Comparison of ENCODE assay signal across 20 mouse cellular contexts in the genomic region with DNA sequence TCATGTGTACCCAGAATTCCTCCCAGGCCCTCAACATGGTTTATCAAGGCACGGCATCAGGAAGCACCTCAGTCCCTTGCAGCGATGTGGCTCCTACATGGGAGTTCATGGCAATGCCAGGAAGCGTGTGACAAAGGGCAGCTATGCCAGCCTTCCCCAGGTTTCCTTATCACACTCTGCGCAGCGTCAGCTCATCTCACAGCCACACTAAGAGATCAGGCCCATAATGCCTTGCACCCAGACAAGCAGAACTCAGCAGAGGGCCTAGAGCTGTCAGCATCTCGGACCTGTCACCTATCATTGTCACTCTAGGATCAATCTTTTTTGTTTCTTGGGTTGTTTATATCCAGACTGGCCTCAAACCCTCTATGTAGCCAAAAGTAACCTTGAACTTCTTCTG. TPM values are rescaled to one million over a fixed set of nuclear protein-coding genes. Genes with fewer than 3 reads are reported as not detected.
DNase-seq lines count a peak whose midpoint lies in the region; ATAC-seq lines count a peak whose summit lies in the region.
"Had no signal": no experiment of that assay in that cellular context is flagged by ENCODE, and none has a peak within 500 bp of the region (broad histone marks: within the 10 kb centered on the region; RNA-seq: fewer than 3 reads in every experiment).

No protein-coding gene starts in this region.

- H3K36me3 ChIP-seq in midbrain, embryonic 11.5 days (ENCODE audit: control insufficient read depth, insufficient read depth, low read length), result no peaks in the 10 kb centered on the region
- no peaks in the 10 kb centered on the region for H3K36me3 ChIP-seq in midbrain, embryonic 15.5 days (replicated peaks)
- H3K36me3 ChIP-seq in liver, embryonic 12.5 days, result peaks cover 59% of the 10 kb centered on the region
- H3K36me3 ChIP-seq in liver, embryonic 16.5 days (ENCODE audit: control insufficient read depth, insufficient read depth), result peaks cover 14% of the 10 kb centered on the region; the same call in 1 of the 2 replicates
- no peaks in the 10 kb centered on the region for H3K36me3 ChIP-seq in intestine, embryonic 16.5 days (ENCODE audit: control insufficient read depth, insufficient read depth, low read length)
- H3K36me3 ChIP-seq: forebrain, embryonic 15.5 days; heart, embryonic 10.5 days had no signal

- peaks cover 4% of the 10 kb centered on the region; the same call in 1 of the 2 replicates for H3K4me1 ChIP-seq in midbrain, embryonic 11.5 days (ENCODE audit: control insufficient read depth, insufficient read depth, low read length)
- H3K4me1 ChIP-seq in midbrain, embryonic 15.5 days, result no peaks in the 10 kb centered on the region
- H3K4me1 ChIP-seq in liver, embryonic 12.5 days, result peaks cover 86% of the 10 kb centered on the region
- peaks cover 58% of the 10 kb centered on the region for H3K4me1 ChIP-seq in liver, embryonic 16.5 days (ENCODE audit: control insufficient read depth, low read depth, low read length)
- H3K4me1 ChIP-seq in intestine, embryonic 16.5 days (ENCODE audit: control insufficient read depth, insufficient read depth, low read length), result no peaks in the 10 kb centered on the region
- H3K4me1 ChIP-seq: embryonic facial prominence, embryonic 13.5 days; forebrain, embryonic 15.5 days; hindbrain, embryonic 13.5 days had no signal

- no peaks in the 10 kb centered on the region for H3K9me3 ChIP-seq in midbrain, embryonic 11.5 days (ENCODE audit: control insufficient read depth, low read length)
- H3K9me3 ChIP-seq in midbrain, embryonic 15.5 days, result no peaks in the 10 kb centered on the region
- H3K9me3 ChIP-seq in liver, embryonic 12.5 days (replicated peaks), result no peaks in the 10 kb centered on the region
- no peaks in the 10 kb centered on the region for H3K9me3 ChIP-seq in liver, embryonic 16.5 days (replicated peaks; ENCODE audit: control insufficient read depth, low read length)
- no peaks in the 10 kb centered on the region for H3K9me3 ChIP-seq in intestine, embryonic 16.5 days (ENCODE audit: control insufficient read depth, low read length)
- H3K9me3 ChIP-seq: embryonic facial prominence, embryonic 13.5 days; forebrain, embryonic 15.5 days; heart, embryonic 10.5 days; hindbrain, embryonic 13.5 days had no signal

- no peak overlapping the region for H3K4me3 ChIP-seq in midbrain, embryonic 11.5 days (ENCODE audit: low read depth, low read length)
- H3K4me3 ChIP-seq in midbrain, embryonic 15.5 days, result no peak overlapping the region
- no peak overlapping the region for H3K4me3 ChIP-seq in liver, embryonic 12.5 days
- H3K4me3 ChIP-seq in liver, embryonic 16.5 days (ENCODE audit: low read depth, low read length), result no peak overlapping the region
- no peak overlapping the region for H3K4me3 ChIP-seq in intestine, embryonic 16.5 days (ENCODE audit: low read length)
- H3K4me3 ChIP-seq: embryonic facial prominence, embryonic 13.5 days; forebrain, embryonic 15.5 days; heart, embryonic 10.5 days; hindbrain, embryonic 13.5 days had no signal

- H3K27me3 ChIP-seq in midbrain, embryonic 11.5 days (ENCODE audit: control insufficient read depth, insufficient read depth, low read length), result no peaks in the 10 kb centered on the region
- H3K27me3 ChIP-seq in midbrain, embryonic 15.5 days (replicated peaks), result no peaks in the 10 kb centered on the region
- no peaks in the 10 kb centered on the region for H3K27me3 ChIP-seq in liver, embryonic 12.5 days (replicated peaks)
- no peaks in the 10 kb centered on the region for H3K27me3 ChIP-seq in liver, embryonic 16.5 days (ENCODE audit: control insufficient read depth, insufficient read depth, low read depth, low read length)
- no peaks in the 10 kb centered on the region for H3K27me3 ChIP-seq in intestine, embryonic 16.5 days (replicated peaks; ENCODE audit: control insufficient read depth, insufficient read depth, low read length)
- H3K27me3 ChIP-seq: embryonic facial prominence, embryonic 13.5 days; forebrain, embryonic 15.5 days; hindbrain, embryonic 13.5 days had no signal

- no peak overlapping the region for H3K9ac ChIP-seq in midbrain, embryonic 11.5 days (ENCODE audit: low read length)
- no peak overlapping the region for H3K9ac ChIP-seq in midbrain, embryonic 15.5 days
- H3K9ac ChIP-seq in liver, embryonic 12.5 days, result no peak overlapping the region
- no peak overlapping the region for H3K9ac ChIP-seq in liver, embryonic 16.5 days (ENCODE audit: low read depth, low read length)
- H3K9ac ChIP-seq in intestine, embryonic 16.5 days (ENCODE audit: low read depth, low read length), result no peak overlapping the region
- H3K9ac ChIP-seq: embryonic facial prominence, embryonic 13.5 days; forebrain, embryonic 15.5 days; hindbrain, embryonic 13.5 days had no signal

- H3K4me2 ChIP-seq in midbrain, embryonic 11.5 days, result no peak overlapping the region
- no peak overlapping the region for H3K4me2 ChIP-seq in midbrain, embryonic 15.5 days
- no peak overlapping the region for H3K4me2 ChIP-seq in liver, embryonic 12.5 days
- peak overlapping the region; percentile 7; the same call in 1 of the 2 replicates for H3K4me2 ChIP-seq in liver, embryonic 16.5 days (ENCODE audit: low read depth, low read length)
- no peak overlapping the region for H3K4me2 ChIP-seq in intestine, embryonic 16.5 days (ENCODE audit: low read depth, low read length)
- H3K4me2 ChIP-seq: embryonic facial prominence, embryonic 13.5 days; forebrain, embryonic 15.5 days; hindbrain, embryonic 13.5 days had no signal

- no peak overlapping the region for H3K27ac ChIP-seq in midbrain, embryonic 11.5 days (ENCODE audit: low read depth, low read length)
- no peak overlapping the region for H3K27ac ChIP-seq in midbrain, embryonic 15.5 days
- H3K27ac ChIP-seq in liver, embryonic 12.5 days, result peak overlapping the region; percentile 55; the same call in 1 of the 2 replicates
- H3K27ac ChIP-seq in liver, embryonic 16.5 days (ENCODE audit: low read length), result peak overlapping the region; percentile 50
- H3K27ac ChIP-seq in intestine, embryonic 16.5 days (ENCODE audit: low read length), result no peak overlapping the region
- H3K27ac ChIP-seq: embryonic facial prominence, embryonic 13.5 days; forebrain, embryonic 15.5 days; heart, embryonic 10.5 days; hindbrain, embryonic 13.5 days; hindbrain, postnatal 0 days had no signal

- no peak for ATAC-seq in midbrain, embryonic 11.5 days (ENCODE audit: low FRiP score)
- ATAC-seq in midbrain, embryonic 15.5 days (replicated peaks), result no peak
- ATAC-seq in liver, embryonic 12.5 days, result peak; percentile 60
- ATAC-seq in liver, embryonic 16.5 days (ENCODE audit: low read depth), result peak; percentile 57
- no peak for ATAC-seq in intestine, embryonic 16.5 days
- ATAC-seq: forebrain, embryonic 15.5 days; hindbrain, postnatal 0 days had no signal

- WGBS in midbrain, embryonic 11.5 days, result 92% methylated on average over 6 of the region's 6 CpGs
- 94% methylated on average over 6 of the region's 6 CpGs for WGBS in midbrain, embryonic 15.5 days
- WGBS in liver, embryonic 12.5 days (ENCODE audit: insufficient replicate concordance), result 62% methylated on average over 6 of the region's 6 CpGs
- WGBS in liver, embryonic 16.5 days (ENCODE audit: insufficient replicate concordance), result 43% methylated on average over 6 of the region's 6 CpGs
- 85% methylated on average over 6 of the region's 6 CpGs for WGBS in intestine, embryonic 16.5 days

- DNase-seq in midbrain, embryonic 11.5 days (ENCODE audit: low spot score, missing footprints), result peak; percentile 14
- no peak for DNase-seq in ovary, adult 18-20 months (ENCODE audit: low spot score)
- no peak for DNase-seq in left cerebral cortex, adult 9 months (ENCODE audit: low spot score in 2 of 2)
- DNase-seq: adrenal gland, adult 8-10 months; cerebellum, adult 11-12 months; cerebellum, adult 9-10 months; cerebellum, postnatal 25 days; gastrocnemius, postnatal 10 days; heart, adult 18-20 months; heart, postnatal 10 days; heart, postnatal 4 days had no signal

RNA-seq across cellular contexts. Expression of gene Rab43, which starts 12.4 kb away (rescaled TPM):
- polyA plus RNA-seq in midbrain, embryonic 11.5 days (2014; fragmentation: Nextera tagmentation; extraction: Ambion mirVana), result 7.7 and 8.0 TPM in 2 replicates
- polyA plus RNA-seq in midbrain, embryonic 15.5 days (2015; fragmentation: Nextera tagmentation; extraction: Ambion mirVana), result 10.2 and 12.6 TPM in 2 replicates
- polyA plus RNA-seq in liver, embryonic 12.5 days (2016; fragmentation: Nextera tagmentation; extraction: Ambion mirVana), result 28.6 and 30.5 TPM in 2 replicates
- 32.4 and 34.8 TPM in 2 replicates for polyA plus RNA-seq in liver, embryonic 16.5 days (2015; fragmentation: Nextera tagmentation; extraction: Ambion mirVana)
- 11.3 and 12.2 TPM in 2 replicates for polyA plus RNA-seq in intestine, embryonic 16.5 days (2015; fragmentation: Nextera tagmentation; extraction: Ambion mirVana)

RNA-seq across cellular contexts. Expression of gene Gp9, which starts 21.7 kb away (rescaled TPM):
- polyA plus RNA-seq in midbrain, embryonic 11.5 days (2014; fragmentation: Nextera tagmentation; extraction: Ambion mirVana), result 1.8 and 2.5 TPM in 2 replicates
- 0.93 and 1.0 TPM in 2 replicates for polyA plus RNA-seq in midbrain, embryonic 15.5 days (2015; fragmentation: Nextera tagmentation; extraction: Ambion mirVana)
- 40.9 and 44.2 TPM in 2 replicates for polyA plus RNA-seq in liver, embryonic 12.5 days (2016; fragmentation: Nextera tagmentation; extraction: Ambion mirVana)
- 24.8 and 26.2 TPM in 2 replicates for polyA plus RNA-seq in liver, embryonic 16.5 days (2015; fragmentation: Nextera tagmentation; extraction: Ambion mirVana)
- polyA plus RNA-seq in intestine, embryonic 16.5 days (2015; fragmentation: Nextera tagmentation; extraction: Ambion mirVana), result 1.5 and 2.0 TPM in 2 replicates

RNA-seq across cellular contexts. Expression of gene Gm45140, which starts 36.0 kb away (rescaled TPM):
- polyA plus RNA-seq in midbrain, embryonic 11.5 days (2014; fragmentation: Nextera tagmentation; extraction: Ambion mirVana), result 1.9 and 4.0 TPM in 2 replicates
- polyA plus RNA-seq in midbrain, embryonic 15.5 days (2015; fragmentation: Nextera tagmentation; extraction: Ambion mirVana), result 2.9 and 3.0 TPM in 2 replicates
- 5.0 and 7.1 TPM in 2 replicates for polyA plus RNA-seq in liver, embryonic 12.5 days (2016; fragmentation: Nextera tagmentation; extraction: Ambion mirVana)
- 4.5 and 4.6 TPM in 2 replicates for polyA plus RNA-seq in liver, embryonic 16.5 days (2015; fragmentation: Nextera tagmentation; extraction: Ambion mirVana)
- polyA plus RNA-seq in intestine, embryonic 16.5 days (2015; fragmentation: Nextera tagmentation; extraction: Ambion mirVana), result 3.7 and 4.1 TPM in 2 replicates

RNA-seq across cellular contexts. Expression of gene Isy1, which starts 39.0 kb away (rescaled TPM):
- polyA plus RNA-seq in midbrain, embryonic 11.5 days (2014; fragmentation: Nextera tagmentation; extraction: Ambion mirVana), result 66.4 and 71.5 TPM in 2 replicates
- 19.3 and 20.9 TPM in 2 replicates for polyA plus RNA-seq in midbrain, embryonic 15.5 days (2015; fragmentation: Nextera tagmentation; extraction: Ambion mirVana)
- polyA plus RNA-seq in liver, embryonic 12.5 days (2016; fragmentation: Nextera tagmentation; extraction: Ambion mirVana), result 59.5 and 62.4 TPM in 2 replicates
- 17.5 and 24.2 TPM in 2 replicates for polyA plus RNA-seq in liver, embryonic 16.5 days (2015; fragmentation: Nextera tagmentation; extraction: Ambion mirVana)
- polyA plus RNA-seq in intestine, embryonic 16.5 days (2015; fragmentation: Nextera tagmentation; extraction: Ambion mirVana), result 42.5 and 50.5 TPM in 2 replicates

RNA-seq across cellular contexts. Expression of gene Cnbp, which starts 51.3 kb away (rescaled TPM):
- 1,266 and 1,289 TPM in 2 replicates for polyA plus RNA-seq in midbrain, embryonic 11.5 days (2014; fragmentation: Nextera tagmentation; extraction: Ambion mirVana)
- polyA plus RNA-seq in midbrain, embryonic 15.5 days (2015; fragmentation: Nextera tagmentation; extraction: Ambion mirVana), result 467 and 483 TPM in 2 replicates
- polyA plus RNA-seq in liver, embryonic 12.5 days (2016; fragmentation: Nextera tagmentation; extraction: Ambion mirVana), result 896 and 933 TPM in 2 replicates
- 486 and 530 TPM in 2 replicates for polyA plus RNA-seq in liver, embryonic 16.5 days (2015; fragmentation: Nextera tagmentation; extraction: Ambion mirVana)
- 831 and 949 TPM in 2 replicates for polyA plus RNA-seq in intestine, embryonic 16.5 days (2015; fragmentation: Nextera tagmentation; extraction: Ambion mirVana)

Comparison
In these comparisons a context has a peak if more than half of its experiments do, and no peak if none do; other contexts are left out.
1. ATAC-seq: peak in liver, embryonic 12.5 days (single experiment) and liver, embryonic 16.5 days (single experiment); none in midbrain, embryonic 11.5 days (single experiment), midbrain, embryonic 15.5 days (single experiment) and intestine, embryonic 16.5 days (single experiment).
2. H3K27ac ChIP-seq: peak in liver, embryonic 12.5 days (single experiment) and liver, embryonic 16.5 days (single experiment); none in midbrain, embryonic 11.5 days (single experiment), midbrain, embryonic 15.5 days (single experiment) and intestine, embryonic 16.5 days (single experiment).